Mouse (Mus musculus) megakaryocyte, embryonic 14.5 days (primary cell): ENCODE results near the gene Etl4.

Experiments used
- FLI1 ChIP-seq: IDR thresholded peaks from 2 replicates; pipeline ENCODE4 v1.6.1; 2012; ENCODE audit warnings: low read length, inconsistent platforms, mixed read lengths
- GATA1 ChIP-seq: IDR thresholded peaks from 3 replicates; pipeline ENCODE4 v1.6.1; 2012; ENCODE audit warnings: mixed read lengths, low read length, inconsistent platforms, borderline replicate concordance

DNA sequence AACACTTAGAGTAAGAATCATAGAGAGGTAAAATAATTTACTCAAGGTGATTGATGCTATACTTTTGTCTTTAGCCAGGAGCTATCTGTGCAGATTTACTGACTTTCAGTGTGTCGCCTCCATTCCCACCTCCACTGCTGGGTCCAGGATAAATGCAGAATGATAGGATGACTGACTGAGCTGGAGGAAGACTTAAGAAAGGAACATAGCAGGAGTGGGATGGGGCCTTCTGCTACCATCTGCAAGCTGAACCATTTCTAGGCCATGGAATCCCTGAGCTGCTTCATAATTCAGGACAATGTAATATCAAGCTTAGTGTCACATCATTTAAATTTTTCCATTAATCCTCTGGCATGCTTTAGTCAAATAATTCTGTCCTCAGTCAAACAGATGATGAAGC lies 20.4 kb downstream of the Etl4 start:
- TF ChIP-seq GATA1 (no peak), FLI1 (no peak)
